Mouse (Mus musculus): ENCODE measurements at regions not wholly inside any gene's neighbourhood (a gene's known extent, or its start where the extent isn't known, plus 50 kb on each side); places are given as distances from the start of the nearest gene placed in this dataset.

GRCm38 (mm10) chr17:9864254-9864653 lies 194.7 kb upstream of the Pabpc6 start:
- no peaks in the 10 kb centered on the region for H3K27me3 ChIP-seq (ENCODE audit: control insufficient read depth, insufficient read depth, low read length, poor library complexity, severe bottlenecking)
- H3K4me3 ChIP-seq (ENCODE audit: low read depth, low read length), result no peak overlapping the region
- TF ChIP-seq POLR2A (IDR thresholded peaks at IDR 0.05; ENCODE audit: insufficient read depth, low read length) (no peak), CTCF (IDR thresholded peaks at IDR 0.05; ENCODE audit: low read depth, low read length) (no peak), EP300 (IDR thresholded peaks at IDR 0.05; ENCODE audit: insufficient read depth, low read depth, low read length) (no peak)
- no peaks in the 10 kb centered on the region for H3K4me1 ChIP-seq (ENCODE audit: control insufficient read depth, insufficient read depth, low read length)
- no peaks in the 10 kb centered on the region for H3K36me3 ChIP-seq (ENCODE audit: control insufficient read depth, insufficient read depth, low read length, poor library complexity, severe bottlenecking)
- no peak overlapping the region for H3K9ac ChIP-seq (ENCODE audit: low read depth, poor library complexity, severe bottlenecking)
- no peak overlapping the region for H3K27ac ChIP-seq (ENCODE audit: insufficient read depth, low read length)
- no peaks in the 10 kb centered on the region for H3K9me3 ChIP-seq (replicated peaks; ENCODE audit: control insufficient read depth, insufficient read depth, low read length, poor library complexity, severe bottlenecking)

GRCm38 (mm10) chr17:9861923-9862854 lies 192.7 kb upstream of the Pabpc6 start:
- H3K27ac ChIP-seq (ENCODE audit: insufficient read depth, low read length), result no peak overlapping the region
- no peaks in the 10 kb centered on the region for H3K27me3 ChIP-seq (ENCODE audit: control insufficient read depth, insufficient read depth, low read length, poor library complexity, severe bottlenecking)
- H3K4me1 ChIP-seq (ENCODE audit: control insufficient read depth, insufficient read depth, low read length), result no peaks in the 10 kb centered on the region
- H3K9ac ChIP-seq (ENCODE audit: low read depth, poor library complexity, severe bottlenecking), result no peak overlapping the region
- H3K9me3 ChIP-seq (replicated peaks; ENCODE audit: control insufficient read depth, insufficient read depth, low read length, poor library complexity, severe bottlenecking), result no peaks in the 10 kb centered on the region
- no peak for TF ChIP-seq EP300 (IDR thresholded peaks at IDR 0.05; ENCODE audit: insufficient read depth, low read depth, low read length)
- TF ChIP-seq POLR2A (IDR thresholded peaks at IDR 0.05; ENCODE audit: insufficient read depth, low read length), result no peak
- TF ChIP-seq CTCF (IDR thresholded peaks at IDR 0.05; ENCODE audit: low read depth, low read length), result no peak
- H3K4me3 ChIP-seq (ENCODE audit: low read depth, low read length), result no peak overlapping the region
- no peaks in the 10 kb centered on the region for H3K36me3 ChIP-seq (ENCODE audit: control insufficient read depth, insufficient read depth, low read length, poor library complexity, severe bottlenecking)

- Histone ChIP-seq H3K9ac (ENCODE audit: low read depth, poor library complexity, severe bottlenecking) (no peak overlapping the region), H3K4me1 (ENCODE audit: control insufficient read depth, insufficient read depth, low read length) (no peaks in the 10 kb centered on the region), H3K27ac (ENCODE audit: insufficient read depth, low read length) (no peak overlapping the region), H3K27me3 (ENCODE audit: control insufficient read depth, insufficient read depth, low read length, poor library complexity, severe bottlenecking) (no peaks in the 10 kb centered on the region), H3K9me3 (replicated peaks; ENCODE audit: control insufficient read depth, insufficient read depth, low read length, poor library complexity, severe bottlenecking) (peaks cover 6% of the 10 kb centered on the region; the same call in 1 of the 2 replicates), H3K4me3 (ENCODE audit: low read depth, low read length) (no peak overlapping the region), H3K36me3 (ENCODE audit: control insufficient read depth, insufficient read depth, low read length, poor library complexity, severe bottlenecking) (no peaks in the 10 kb centered on the region)
- TF ChIP-seq CTCF (IDR thresholded peaks at IDR 0.05; ENCODE audit: low read depth, low read length) (no peak), POLR2A (IDR thresholded peaks at IDR 0.05; ENCODE audit: insufficient read depth, low read length) (no peak), EP300 (IDR thresholded peaks at IDR 0.05; ENCODE audit: insufficient read depth, low read depth, low read length) (no peak)
Observed at GRCm38 (mm10) chr17:9861346-9861745, 191.8 kb upstream of the Pabpc6 start.

GRCm38 (mm10) chr17:9848559-9849357 lies 179.2 kb upstream of the Pabpc6 start:
- Histone ChIP-seq H3K36me3 (ENCODE audit: control insufficient read depth, insufficient read depth, low read length, poor library complexity, severe bottlenecking) (no peaks in the 10 kb centered on the region), H3K27me3 (ENCODE audit: control insufficient read depth, insufficient read depth, low read length, poor library complexity, severe bottlenecking) (no peaks in the 10 kb centered on the region), H3K27ac (ENCODE audit: insufficient read depth, low read length) (no peak overlapping the region), H3K4me3 (ENCODE audit: low read depth, low read length) (no peak overlapping the region), H3K9ac (ENCODE audit: low read depth, poor library complexity, severe bottlenecking) (no peak overlapping the region), H3K9me3 (replicated peaks; ENCODE audit: control insufficient read depth, insufficient read depth, low read length, poor library complexity, severe bottlenecking) (peaks cover 5% of the 10 kb centered on the region), H3K4me1 (ENCODE audit: control insufficient read depth, insufficient read depth, low read length) (no peaks in the 10 kb centered on the region)
- TF ChIP-seq POLR2A (IDR thresholded peaks at IDR 0.05; ENCODE audit: insufficient read depth, low read length) (no peak), CTCF (IDR thresholded peaks at IDR 0.05; ENCODE audit: low read depth, low read length) (no peak), EP300 (IDR thresholded peaks at IDR 0.05; ENCODE audit: insufficient read depth, low read depth, low read length) (no peak)

GRCm38 (mm10) chr17:9845451-9846075 lies 176.0 kb upstream of the Pabpc6 start:
- H3K9ac ChIP-seq (ENCODE audit: low read depth, poor library complexity, severe bottlenecking), result no peak overlapping the region
- no peaks in the 10 kb centered on the region for H3K4me1 ChIP-seq (ENCODE audit: control insufficient read depth, insufficient read depth, low read length)
- H3K4me3 ChIP-seq (ENCODE audit: low read depth, low read length), result no peak overlapping the region
- H3K36me3 ChIP-seq (ENCODE audit: control insufficient read depth, insufficient read depth, low read length, poor library complexity, severe bottlenecking), result no peaks in the 10 kb centered on the region
- no peaks in the 10 kb centered on the region for H3K9me3 ChIP-seq (replicated peaks; ENCODE audit: control insufficient read depth, insufficient read depth, low read length, poor library complexity, severe bottlenecking)
- no peak overlapping the region for H3K27ac ChIP-seq (ENCODE audit: insufficient read depth, low read length)
- TF ChIP-seq CTCF (IDR thresholded peaks at IDR 0.05; ENCODE audit: low read depth, low read length), result no peak
- TF ChIP-seq EP300 (IDR thresholded peaks at IDR 0.05; ENCODE audit: insufficient read depth, low read depth, low read length), result no peak
- no peak for TF ChIP-seq POLR2A (IDR thresholded peaks at IDR 0.05; ENCODE audit: insufficient read depth, low read length)
- no peaks in the 10 kb centered on the region for H3K27me3 ChIP-seq (ENCODE audit: control insufficient read depth, insufficient read depth, low read length, poor library complexity, severe bottlenecking)

Measured in ES-Bruce4 (cell line).